ENCODE assay signal across 35 mouse cellular contexts in the genomic region with DNA sequence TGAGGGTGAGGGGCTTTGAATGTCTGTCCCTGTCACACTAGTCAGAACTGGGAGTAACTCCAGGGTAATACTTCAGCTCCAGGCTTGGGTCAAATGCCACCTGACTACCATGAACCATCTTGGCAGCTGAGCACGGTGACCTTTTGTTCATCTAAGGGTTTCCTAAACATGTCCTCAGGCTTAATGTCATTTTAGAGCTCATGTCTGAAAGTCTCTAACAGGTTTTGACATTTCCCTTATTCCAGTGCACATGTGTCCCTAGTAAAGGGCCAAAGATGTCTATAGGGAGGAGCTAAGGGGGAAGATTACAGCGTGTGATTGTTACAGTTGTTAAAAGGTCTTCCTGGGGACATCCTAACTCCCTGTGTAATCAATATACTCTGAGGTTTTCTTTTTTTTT. TPM values are rescaled to one million over a fixed set of nuclear protein-coding genes. Genes with fewer than 3 reads are reported as not detected.
"Had no signal": no experiment of that assay in that cellular context is flagged by ENCODE, and none has a peak within 500 bp of the region (broad histone marks: within the 10 kb centered on the region; RNA-seq: fewer than 3 reads in every experiment).

No protein-coding gene starts in this region.

- H3K27ac ChIP-seq: heart, adult 2 months; heart, embryonic 10.5 days; heart, embryonic 13.5 days; heart, embryonic 15.5 days; hindbrain, embryonic 10.5 days; hindbrain, embryonic 12.5 days; hindbrain, embryonic 13.5 days; hindbrain, embryonic 14.5 days; hindbrain, embryonic 15.5 days; hindbrain, postnatal 0 days; intestine, embryonic 15.5 days; kidney, embryonic 15.5 days; kidney, postnatal 0 days; layer of hippocampus, adult 2 months had no signal

- H3K9ac ChIP-seq: heart, embryonic 12.5 days; heart, embryonic 13.5 days; heart, embryonic 15.5 days; hindbrain, embryonic 12.5 days; hindbrain, embryonic 13.5 days; hindbrain, embryonic 14.5 days; hindbrain, embryonic 15.5 days; intestine, embryonic 15.5 days; kidney, embryonic 15.5 days had no signal

- H3K4me1 ChIP-seq: heart, embryonic 10.5 days; heart, embryonic 12.5 days; heart, embryonic 13.5 days; heart, embryonic 15.5 days; hindbrain, embryonic 10.5 days; hindbrain, embryonic 12.5 days; hindbrain, embryonic 15.5 days; intestine, embryonic 15.5 days; kidney, embryonic 15.5 days had no signal

- H3K27me3 ChIP-seq: heart, embryonic 12.5 days; heart, embryonic 13.5 days; heart, embryonic 15.5 days; hindbrain, embryonic 12.5 days; hindbrain, embryonic 13.5 days; hindbrain, embryonic 15.5 days; intestine, embryonic 15.5 days; kidney, embryonic 15.5 days had no signal

- H3K9me3 ChIP-seq: heart, embryonic 10.5 days; heart, embryonic 15.5 days; hindbrain, embryonic 10.5 days; hindbrain, embryonic 12.5 days; hindbrain, embryonic 13.5 days; hindbrain, embryonic 15.5 days; intestine, embryonic 15.5 days; kidney, embryonic 15.5 days had no signal

- H3K4me2 ChIP-seq: heart, embryonic 11.5 days; heart, embryonic 12.5 days; heart, embryonic 13.5 days; heart, embryonic 15.5 days; hindbrain, embryonic 12.5 days; hindbrain, embryonic 13.5 days; hindbrain, embryonic 14.5 days; hindbrain, embryonic 15.5 days; intestine, embryonic 15.5 days; kidney, embryonic 15.5 days had no signal

- H3K36me3 ChIP-seq: heart, embryonic 10.5 days; heart, embryonic 12.5 days; heart, embryonic 13.5 days; heart, embryonic 15.5 days; hindbrain, embryonic 10.5 days; hindbrain, embryonic 12.5 days; hindbrain, embryonic 13.5 days; hindbrain, embryonic 15.5 days; intestine, embryonic 15.5 days; kidney, embryonic 15.5 days had no signal

- H3K4me3 ChIP-seq: heart, adult 2 months; heart, embryonic 10.5 days; heart, embryonic 12.5 days; heart, embryonic 13.5 days; heart, embryonic 15.5 days; hindbrain, embryonic 10.5 days; hindbrain, embryonic 12.5 days; hindbrain, embryonic 13.5 days; hindbrain, embryonic 15.5 days; intestine, embryonic 15.5 days; kidney, embryonic 15.5 days; layer of hippocampus, adult 2 months had no signal

- ATAC-seq: hindbrain, embryonic 16.5 days; hindbrain, postnatal 0 days; inflammation-experienced regulatory T-cells, adult 6 months; intestine, embryonic 15.5 days; intestine, embryonic 16.5 days; intestine, postnatal 0 days had no signal

- DNase-seq: heart, adult 2 months; heart, postnatal 10 days; heart, postnatal 14 days; heart, postnatal 36 days; heart, postnatal 4 days; kidney, adult 11 months; kidney, adult 18-20 months; kidney, adult 2 months; kidney, adult 8-10 months; kidney, adult 9 months; kidney, postnatal 10 days; kidney, postnatal 14 days; kidney, postnatal 25 days; kidney, postnatal 36 days; kidney, postnatal 4 days; layer of hippocampus, adult 9-11 months had no signal

RNA-seq across cellular contexts. Expression of a gene that starts 43.7 kb away (rescaled TPM):
- polyA plus RNA-seq: inflammation-experienced regulatory T-cells, adult 6 months had no signal
